Mouse (Mus musculus) NIH3T3 (cell line): ENCODE data around the gene Cdca8.

ENCODE experiments used
- DNase-seq: peaks from one replicate; pipeline ENCODE4 v3.0.0-alpha.2; 2012; ENCODE audit warnings: low read depth

Gene Cdca8

DNA sequence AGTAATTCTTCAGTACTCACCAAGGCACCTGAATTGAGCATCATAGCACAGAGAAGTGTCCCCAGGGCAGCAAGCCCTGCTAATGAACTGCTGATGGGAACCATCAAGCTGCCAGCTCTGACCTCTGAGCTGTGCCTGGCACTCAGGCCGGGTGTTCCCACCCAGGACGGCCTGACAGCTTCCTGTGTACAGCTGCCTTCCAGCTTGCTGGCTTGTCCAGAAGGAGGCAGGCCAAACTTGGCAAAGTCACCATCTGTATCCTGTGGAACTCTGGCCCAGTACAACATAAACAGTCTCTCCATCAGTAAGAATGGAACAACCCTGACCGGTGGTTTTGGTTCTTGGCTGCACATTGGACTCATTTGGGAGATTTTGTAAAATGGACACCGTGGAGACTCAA is 14.4 kb upstream of the Cdca8 start:
- peak; percentile 59 for DNase-seq

DNA sequence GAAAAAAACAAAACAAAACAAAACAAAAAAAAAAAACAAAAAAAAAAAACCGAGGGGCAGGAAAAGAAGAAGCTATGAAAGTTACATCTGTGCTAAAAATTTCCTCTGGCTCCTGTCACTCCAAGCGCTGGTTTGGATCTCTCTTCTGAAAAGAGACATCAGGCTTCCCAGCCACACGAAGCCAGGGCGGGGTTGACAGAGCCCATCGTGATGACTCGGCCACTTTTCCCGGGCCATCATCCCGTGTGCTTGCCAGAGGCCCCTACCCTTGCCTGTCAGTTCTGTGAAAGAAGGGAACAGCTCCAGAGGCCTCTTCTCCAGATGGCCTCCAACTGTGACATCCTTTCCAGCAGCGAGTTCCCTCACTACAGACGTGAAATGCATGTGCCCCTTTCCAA is 11.9 kb upstream of the Cdca8 start:
- no peak for DNase-seq

DNA sequence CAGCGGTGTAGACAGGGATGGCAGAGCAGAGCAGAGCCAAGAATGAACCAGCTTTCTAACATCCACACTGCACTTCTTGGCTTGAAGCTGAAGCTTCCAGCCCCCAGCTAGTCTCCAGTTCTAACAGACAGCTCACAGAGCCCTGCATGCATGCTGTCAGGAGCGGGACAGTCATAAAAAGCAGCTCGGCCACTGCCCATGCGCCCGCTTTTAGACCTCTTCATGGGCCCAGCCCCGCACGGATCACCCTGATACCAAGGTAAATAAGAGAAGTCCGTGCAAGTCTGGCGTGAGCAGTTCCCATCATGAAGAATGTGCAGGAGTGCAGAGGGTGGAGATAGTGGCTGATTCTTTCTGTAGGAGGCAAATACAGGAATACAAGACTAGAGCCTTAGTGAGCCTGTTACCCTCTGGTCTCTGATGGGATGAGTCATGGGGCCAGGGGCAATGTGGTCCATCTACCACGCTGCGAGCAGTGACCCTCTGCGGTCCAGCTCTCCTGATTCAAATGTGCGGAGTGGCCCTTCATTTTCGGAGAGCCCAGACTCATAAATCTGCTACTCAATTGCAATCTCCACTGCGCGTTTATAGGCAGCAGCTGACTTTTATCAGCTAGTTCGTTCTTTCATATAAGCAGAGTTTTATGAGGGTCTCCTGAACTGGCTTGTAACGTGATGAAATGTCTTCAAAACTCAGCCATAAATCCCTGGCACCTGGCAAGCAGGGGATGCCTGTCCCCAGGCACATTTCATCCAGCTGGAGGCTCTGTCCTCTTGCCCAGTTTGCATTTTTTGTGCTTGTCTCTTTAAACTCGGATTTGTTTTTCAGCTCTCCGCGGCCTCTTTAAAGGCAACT is 11.3 kb upstream of the Cdca8 start:
- peak; percentile 36 for DNase-seq

DNA sequence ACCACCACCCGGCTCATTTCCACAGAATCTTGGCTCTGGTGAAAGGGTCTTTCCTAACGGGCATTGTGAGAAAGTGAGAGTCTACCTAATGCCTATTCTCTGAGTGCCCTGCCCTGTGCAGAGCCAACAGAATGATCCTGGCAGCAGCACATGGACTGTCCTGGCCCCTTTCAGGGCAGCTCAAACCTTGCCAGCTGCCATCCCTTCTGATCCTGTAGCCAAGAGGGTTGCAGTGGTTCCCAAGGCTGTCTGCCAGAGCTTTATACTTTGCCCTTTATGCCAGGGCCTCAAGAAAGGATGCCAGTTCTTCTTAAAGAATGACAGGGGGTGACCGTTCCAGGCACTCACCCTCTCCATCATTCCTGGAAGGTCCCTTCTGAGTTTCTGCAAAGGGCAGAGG is 10.4 kb upstream of the Cdca8 start:
- no peak for DNase-seq

DNA sequence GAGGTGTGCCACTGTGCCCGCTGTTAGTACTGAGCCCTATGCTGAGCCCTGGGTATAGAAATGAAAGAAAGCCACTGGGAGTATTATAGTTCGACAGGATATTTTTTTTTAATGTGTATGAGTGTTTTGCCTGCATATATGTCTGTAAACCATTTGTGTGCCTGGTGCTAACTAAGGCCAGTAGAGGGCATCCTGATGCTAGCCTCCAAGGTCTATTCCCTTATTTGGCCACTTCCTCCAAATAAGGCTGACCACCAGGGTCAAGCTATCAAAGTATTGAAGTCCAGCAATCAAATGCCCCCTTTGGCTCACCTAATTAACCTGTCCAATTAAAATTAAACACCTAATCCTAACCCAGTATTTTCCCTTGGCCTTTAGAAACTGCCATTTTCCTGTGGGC is 5.8 kb upstream of the Cdca8 start:
- peak; percentile 71 for DNase-seq

DNA sequence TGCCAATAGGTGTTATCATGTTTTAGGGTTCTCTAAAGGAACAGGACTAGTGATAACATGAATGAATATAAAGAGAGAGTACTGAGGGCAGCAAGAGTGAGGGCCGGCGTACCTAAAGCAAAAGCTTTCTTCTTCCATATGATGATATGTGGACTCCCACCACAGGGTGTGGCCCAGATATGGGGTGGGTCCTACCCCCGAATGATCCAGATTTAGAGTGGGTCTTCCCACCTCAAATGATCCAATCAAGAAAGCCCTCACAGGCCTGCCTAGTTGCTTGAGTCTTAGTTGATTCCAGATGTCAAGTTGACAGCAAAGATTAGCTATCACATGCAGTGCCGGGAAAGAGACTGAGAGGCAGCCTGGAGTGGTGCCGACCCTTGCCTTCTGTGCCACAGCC is 4.7 kb upstream of the Cdca8 start:
- no peak for DNase-seq

DNA sequence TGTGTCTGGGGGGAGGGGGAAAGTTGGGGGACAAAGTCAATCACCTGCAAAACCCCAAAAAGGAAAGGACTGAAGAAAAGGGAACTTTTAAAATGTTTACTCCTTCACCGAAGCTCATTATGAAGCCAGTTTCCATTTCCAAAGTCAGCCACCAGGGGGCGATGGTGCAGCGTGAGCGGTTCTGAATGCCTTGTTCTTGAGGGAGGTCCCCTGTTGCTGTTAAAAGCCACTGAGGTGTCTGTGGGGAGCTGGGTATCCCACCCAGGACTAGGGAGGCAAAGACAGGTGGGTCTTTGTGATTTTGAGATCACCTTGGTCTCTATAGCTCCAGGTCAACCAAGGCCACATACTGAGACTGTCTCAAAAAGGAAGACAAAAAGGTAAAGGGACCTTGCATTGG is 3.9 kb upstream of the Cdca8 start:
- DNase-seq = peak; percentile 95

DNA sequence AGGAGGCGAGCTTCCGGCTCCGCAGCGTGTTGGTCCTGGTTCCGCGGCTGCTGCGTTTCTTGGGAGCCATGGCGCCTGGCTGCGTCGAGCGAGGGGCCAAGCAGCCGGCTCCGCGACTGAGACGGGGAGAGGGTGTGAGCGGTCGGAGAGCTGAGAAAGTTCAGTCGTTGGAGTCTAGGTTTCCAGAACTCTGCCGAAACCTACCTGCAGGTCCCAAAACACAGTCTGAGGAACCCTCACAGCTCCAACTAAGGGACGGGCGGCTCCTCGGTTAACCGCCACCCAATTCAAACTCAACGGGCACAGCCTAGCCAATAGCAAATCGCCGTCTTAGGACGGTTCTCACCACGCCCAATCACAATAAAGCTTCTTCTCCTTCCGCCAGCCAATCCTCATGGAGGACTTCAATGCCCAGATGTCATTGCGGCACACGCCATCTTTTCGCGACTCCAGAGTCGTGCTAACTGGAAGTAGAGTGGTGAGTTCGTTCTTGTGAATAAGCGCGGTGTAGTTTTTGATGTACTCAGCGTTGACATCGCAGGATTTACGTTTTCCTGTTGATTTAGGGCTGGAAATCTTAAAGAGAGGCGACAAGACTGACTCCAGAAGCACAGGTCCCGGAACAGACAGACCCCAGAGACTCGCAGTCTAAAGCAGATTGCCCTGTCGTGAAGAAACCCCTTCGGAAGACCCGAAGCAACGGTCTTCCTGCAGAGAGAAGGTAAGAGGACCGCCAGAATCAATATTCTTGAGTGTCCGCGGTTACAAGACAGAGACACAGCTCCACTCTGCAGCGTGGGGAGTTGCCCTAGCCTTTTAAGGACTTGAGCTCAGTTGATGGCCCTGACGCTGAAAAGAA is 2.3 kb downstream of the Cdca8 start, which contains the start of gene 9930104L06Rik:
9930104L06Rik (plus strand) TSS at position 436 of the 859 bp plus-strand sequence.
- peak; percentile 99 for DNase-seq

DNA sequence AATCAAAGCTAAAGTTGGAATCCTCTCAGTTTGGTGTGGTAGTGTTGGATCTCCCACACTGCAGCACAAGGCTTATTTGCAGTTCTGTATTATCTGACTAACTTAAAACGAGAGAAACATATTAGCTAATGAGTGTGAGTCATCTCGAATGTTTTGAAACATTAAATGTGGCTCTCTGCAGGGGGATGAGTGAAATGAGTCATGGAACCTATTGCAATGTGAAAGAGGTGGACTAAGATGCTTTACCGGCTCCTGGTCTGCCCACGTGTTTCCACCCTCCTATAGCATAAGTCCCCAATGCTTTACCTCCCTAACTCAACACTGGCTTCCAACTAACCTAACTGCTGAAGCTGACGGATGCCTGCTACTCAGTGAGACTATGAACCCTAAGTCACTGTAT is 11.0 kb downstream of the Cdca8 start:
- DNase-seq = peak; percentile 52

DNA sequence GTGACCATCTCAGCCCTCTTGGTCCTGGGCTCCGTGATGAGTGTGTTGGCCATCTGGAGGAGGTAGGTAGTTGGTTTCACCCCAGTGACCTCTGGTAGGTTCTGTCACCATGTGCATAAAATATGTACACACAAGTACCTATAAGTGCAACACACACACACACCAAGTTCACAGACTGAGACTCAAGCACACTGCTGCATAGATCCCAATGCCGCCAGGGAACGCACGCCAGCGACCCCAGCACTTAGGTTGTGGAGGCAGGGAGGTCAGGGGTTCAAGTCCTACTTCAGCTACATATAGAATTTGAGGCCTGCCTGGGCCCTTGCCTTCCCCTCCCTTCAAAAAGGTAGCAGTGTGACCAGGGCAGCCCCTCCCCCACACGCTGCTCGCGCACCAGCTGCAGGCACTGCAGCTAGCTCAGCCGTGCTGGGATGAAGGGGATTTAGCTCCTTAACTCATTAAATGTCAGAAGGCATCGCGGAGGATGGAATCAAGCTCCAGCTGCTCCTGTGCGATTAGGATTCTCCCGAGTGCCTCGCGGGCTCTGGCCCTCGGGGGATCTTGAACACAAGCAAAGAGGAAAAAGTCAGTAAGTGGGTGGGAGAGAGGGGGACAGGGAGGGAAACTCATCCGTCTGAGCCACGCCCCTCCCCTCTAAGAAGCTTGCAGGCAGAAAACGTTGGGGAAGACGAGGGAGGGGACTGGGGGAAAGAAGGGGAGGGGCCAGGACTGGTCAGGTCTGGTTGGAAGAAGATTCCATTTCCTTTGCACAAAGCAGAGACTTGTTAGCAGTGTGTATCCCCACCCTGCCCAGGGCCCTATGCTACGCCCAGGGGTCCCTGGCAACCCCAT is 32.9 kb downstream of the Cdca8 start:
- DNase-seq = no peak

DNA sequence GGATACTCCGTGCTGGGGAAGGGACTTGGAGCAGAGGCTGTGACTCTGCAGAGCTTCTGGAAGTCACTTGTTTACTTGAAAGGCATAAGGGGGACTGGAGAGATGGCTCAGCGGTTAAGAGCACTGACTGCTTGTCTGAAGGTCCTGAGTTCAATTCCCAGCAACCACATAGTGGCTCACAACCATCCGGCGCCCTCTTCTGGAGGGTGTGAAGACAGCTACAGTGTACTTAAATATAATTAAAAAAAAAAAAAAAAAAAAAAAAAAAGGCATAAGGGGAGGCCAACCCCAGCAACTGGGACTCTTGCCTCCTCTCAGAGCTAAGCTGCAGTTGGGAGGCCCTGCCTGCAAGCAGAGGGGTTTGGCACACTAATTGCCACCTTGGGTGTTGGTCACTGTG is 33.7 kb downstream of the Cdca8 start:
- peak; percentile 70 for DNase-seq

DNA sequence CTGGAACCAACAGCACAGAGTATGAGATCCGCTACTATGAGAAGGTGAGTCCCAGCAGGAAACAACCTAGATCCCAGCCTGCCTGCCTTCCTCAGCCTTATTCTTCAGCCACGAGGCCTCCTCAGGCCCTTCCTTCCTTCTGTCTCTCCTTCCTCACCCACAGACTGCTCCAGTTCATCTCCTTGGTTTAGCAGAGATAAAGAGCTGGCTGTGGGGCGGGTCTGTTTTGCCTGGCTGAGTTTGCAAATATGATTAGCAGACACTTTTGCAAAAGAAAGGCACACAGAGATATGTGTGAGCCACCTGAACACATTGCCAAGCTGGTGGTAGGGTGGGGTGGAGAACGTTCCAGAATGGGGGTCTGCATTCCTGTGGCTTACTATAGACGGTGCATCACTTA is 39.2 kb downstream of the Cdca8 start:
- no peak for DNase-seq

DNA sequence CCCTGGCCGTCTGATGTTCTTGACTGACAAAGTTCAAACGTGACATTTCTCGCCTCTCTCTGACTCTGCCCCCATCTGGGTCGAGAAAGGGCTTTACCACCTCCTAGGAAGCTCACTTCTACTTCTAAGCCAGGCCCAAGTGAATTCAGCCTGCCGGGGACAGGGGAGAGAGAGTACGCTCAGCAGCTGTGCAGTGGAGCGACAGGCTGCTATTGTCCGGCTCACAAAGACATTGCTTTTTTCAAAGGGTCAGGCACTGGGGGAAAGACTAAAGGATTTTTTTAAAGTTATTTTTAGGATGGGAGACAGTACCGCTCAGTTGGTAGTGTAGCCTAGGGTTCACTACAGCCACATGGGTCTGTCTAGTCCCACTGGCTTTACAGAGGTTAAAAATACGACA is 40.7 kb downstream of the Cdca8 start:
- no peak for DNase-seq

DNA sequence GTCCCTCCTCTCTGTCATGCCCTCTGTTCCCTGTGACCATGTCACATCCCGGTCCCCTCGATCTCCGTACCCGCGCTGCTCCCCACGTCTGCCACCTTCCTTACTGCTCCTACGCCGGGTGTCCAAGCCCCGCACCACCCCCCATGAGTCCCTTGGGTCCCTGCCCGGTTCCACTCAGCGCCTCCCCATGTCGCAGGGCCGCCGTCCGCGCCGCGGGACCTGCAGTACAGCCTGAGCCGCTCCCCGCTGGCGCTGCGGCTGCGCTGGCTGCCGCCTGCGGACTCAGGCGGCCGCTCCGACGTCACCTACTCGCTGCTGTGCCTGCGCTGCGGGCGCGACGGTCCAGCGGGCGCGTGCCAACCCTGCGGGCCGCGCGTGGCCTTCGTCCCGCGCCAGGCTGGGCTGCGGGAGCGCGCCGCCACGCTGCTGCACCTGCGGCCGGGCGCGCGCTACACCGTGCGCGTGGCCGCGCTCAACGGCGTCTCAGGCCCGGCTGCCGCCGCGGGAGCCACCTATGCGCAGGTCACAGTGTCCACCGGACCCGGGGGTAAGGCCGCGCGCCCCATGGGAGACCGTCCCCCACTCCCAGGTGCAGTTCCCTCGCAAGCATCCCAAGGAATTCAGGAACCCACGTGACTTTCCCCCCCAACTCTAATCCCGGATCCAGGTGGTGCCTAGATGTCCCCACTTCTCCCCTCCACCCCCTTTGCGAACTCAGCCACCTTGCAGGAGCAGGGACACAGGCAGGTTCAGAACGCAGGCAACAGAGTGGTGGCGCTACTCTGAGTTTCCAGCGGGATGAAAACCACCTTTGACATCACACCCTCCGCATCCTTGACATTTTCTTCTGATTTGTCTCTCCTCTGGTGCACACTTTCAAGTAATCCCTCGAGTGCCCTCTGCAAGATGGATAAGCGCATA is 44.3 kb downstream of the Cdca8 start:
- no peak for DNase-seq

DNA sequence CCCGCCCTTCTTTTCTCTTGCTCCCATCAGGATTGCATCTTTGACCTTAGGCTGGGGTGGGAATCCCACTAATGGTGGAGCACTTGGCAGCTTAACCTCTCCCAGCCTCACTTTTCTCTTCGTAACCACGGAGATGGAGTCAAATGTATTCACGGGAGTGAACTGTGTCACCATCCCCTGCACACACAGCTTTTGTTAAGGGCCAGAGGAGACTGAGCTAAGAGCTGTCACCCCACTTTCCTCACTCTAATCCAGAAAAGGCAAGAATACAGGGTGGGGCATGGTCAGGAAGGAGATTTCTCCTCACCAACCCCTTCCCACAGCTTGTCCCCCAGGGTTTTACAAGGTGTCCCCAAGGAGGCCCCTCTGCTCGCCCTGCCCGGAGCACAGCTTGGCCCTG is 45.3 kb downstream of the Cdca8 start:
- no peak for DNase-seq

DNA sequence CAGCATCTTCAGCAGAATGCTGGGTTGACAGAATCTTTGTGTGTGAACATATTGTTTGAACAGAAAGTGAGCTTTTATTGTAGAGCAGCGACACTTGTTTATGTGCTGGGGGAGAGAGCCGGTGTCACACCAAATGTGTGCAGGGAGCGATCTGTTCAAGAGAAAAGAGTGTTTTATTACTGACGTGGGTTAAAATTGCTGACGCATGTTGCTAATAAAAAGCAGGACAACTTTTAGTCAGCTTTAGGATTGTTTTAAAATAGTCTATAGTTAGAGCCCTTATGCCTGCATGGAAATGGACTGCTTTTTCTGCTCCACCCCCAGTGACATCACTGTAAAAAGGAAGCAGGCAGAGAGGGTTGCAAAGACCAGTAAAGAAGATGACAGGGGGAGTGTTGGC is 48.3 kb downstream of the Cdca8 start:
- peak; percentile 69 for DNase-seq

DNA sequence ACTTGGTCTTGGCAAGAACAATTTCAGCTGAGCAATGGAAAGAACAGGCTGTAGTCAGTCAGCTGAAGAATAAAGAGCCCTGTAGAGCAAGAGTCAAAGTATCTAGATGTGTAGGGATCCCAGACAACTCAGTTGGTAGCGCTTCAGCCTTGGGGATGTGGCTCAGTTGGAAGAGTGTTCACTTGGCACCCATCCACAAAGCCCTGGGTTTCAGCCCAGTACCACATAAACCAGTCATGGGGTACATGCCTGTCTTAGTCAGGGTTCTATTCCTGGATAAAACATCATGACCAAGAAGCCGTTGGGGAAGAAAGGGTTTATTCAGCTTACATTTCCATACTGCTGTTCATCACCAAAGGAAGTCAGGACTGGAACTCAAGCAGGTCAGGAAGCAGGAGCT is 49.2 kb downstream of the Cdca8 start:
- DNase-seq = peak; percentile 87

DNA sequence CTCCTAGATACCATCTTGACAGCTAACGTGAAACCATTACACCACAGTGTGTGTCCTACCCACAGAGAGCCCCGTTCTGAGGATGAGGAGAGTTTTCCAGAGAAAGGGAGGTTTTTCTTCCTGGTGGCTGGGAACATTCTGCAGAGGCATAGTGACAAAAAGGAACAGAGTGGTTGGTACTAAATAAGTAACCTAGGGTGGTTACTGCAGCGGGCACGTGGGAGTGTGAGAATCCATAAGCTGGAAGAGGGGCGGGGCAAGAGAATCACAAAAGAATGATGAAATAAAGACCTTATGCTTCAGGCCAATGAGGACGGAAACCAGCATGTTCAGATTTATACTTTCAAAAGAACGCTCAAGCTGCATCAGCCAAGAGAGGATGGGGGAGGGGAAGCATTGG is 50.4 kb downstream of the Cdca8 start:
- DNase-seq = peak; percentile 22

DNA sequence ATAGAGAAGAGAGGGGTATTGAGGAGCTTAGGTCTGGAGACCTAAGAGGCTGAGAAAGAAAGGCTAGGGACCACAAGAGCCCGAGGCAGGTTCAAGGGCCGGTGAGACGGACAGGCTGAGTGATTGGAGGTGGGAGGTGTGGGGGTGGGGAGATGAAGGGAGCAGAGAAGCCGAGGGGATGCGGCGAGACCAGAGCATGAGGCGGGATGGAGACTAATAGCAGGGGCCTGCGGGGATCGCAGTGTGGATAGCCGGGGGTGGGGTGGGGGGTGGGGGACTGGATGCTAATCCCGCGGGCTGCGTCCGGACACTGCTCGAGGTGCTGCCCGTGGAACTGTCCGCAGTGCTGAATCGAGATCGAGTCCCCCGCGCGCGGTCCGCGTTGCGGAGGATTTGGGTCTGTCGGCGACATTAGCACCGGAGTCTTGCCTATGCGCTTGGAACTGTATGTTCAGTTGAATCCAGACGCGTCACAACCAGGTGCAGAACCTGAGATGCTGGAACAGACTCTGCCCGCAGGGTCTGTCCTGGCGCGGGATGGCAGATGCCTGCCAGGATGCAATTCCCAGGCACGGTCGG is 56.9 kb downstream of the Cdca8 start:
- DNase-seq = no peak

DNA sequence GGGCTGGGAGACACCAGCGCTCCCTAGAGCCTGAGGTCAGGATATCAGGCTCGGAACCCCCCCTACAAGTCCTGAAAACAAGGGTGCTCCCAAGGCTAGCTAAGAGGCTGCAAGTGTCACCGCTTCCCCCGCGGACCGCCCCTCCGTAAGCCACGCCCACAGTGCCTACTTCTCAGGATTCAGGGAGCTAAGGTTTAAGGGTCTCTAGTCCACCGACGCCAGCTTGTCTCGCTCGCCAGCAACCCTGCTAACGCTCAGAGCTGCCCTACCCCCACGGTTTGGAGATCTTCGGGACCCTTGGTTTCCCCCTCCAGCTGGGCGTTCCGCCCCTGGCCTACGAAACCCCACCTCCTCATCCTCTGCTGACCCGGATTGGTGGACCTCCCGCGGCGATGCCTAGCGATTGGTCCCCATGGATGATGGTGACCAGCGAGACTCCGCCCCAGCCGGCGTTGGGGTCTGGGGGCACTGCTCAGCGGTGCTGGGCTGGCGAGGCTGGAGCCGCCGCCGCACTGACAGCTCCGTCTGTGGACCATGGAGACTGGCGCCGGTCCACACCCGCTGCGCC is 57.7 kb downstream of the Cdca8 start:
- DNase-seq = no peak
